ENCODE assay signal across 28 mouse cellular contexts in the genomic region with DNA sequence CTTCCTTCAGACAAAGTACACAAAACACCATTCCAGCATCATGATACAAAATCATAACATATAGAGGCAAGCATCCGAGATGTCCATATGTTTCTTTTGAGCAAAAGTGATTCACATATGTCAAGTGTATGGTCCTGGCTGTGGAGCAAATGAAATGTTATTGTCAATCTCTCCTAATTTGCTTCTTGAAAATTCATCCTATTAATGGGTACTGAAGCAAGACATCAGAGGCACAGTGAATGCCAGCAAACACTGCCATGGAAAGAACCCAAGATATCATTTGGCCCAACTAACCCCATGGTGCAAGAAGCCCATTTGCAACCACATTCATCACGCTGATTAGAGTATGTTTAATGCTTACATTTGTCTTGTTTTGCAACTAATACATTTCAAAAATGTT.
"Had no signal": no experiment of that assay in that cellular context is flagged by ENCODE, and none has a peak within 500 bp of the region (broad histone marks: within the 10 kb centered on the region; RNA-seq: fewer than 3 reads in every experiment).

No protein-coding gene starts in this region.

- H3K9ac ChIP-seq: heart, embryonic 12.5 days; hindbrain, embryonic 12.5 days; hindbrain, embryonic 14.5 days; intestine, embryonic 15.5 days; limb, embryonic 12.5 days; liver, embryonic 13.5 days; liver, embryonic 15.5 days; liver, postnatal 0 days had no signal

- H3K4me2 ChIP-seq: heart, embryonic 12.5 days; hindbrain, embryonic 12.5 days; hindbrain, embryonic 14.5 days; intestine, embryonic 15.5 days; limb, embryonic 12.5 days; liver, embryonic 11.5 days; liver, embryonic 13.5 days; liver, embryonic 15.5 days had no signal

- H3K4me1 ChIP-seq: heart, embryonic 10.5 days; heart, embryonic 12.5 days; hindbrain, embryonic 10.5 days; hindbrain, embryonic 12.5 days; intestine, embryonic 15.5 days; limb, embryonic 12.5 days; liver, embryonic 13.5 days; liver, embryonic 15.5 days had no signal

- H3K36me3 ChIP-seq: heart, embryonic 10.5 days; heart, embryonic 12.5 days; hindbrain, embryonic 10.5 days; hindbrain, embryonic 12.5 days; intestine, embryonic 15.5 days; limb, embryonic 10.5 days; limb, embryonic 12.5 days; liver, embryonic 13.5 days; liver, embryonic 15.5 days had no signal

- H3K27me3 ChIP-seq: heart, embryonic 12.5 days; hindbrain, embryonic 12.5 days; intestine, embryonic 15.5 days; limb, embryonic 12.5 days; liver, embryonic 13.5 days; liver, embryonic 15.5 days had no signal

- DNase-seq: gastrocnemius, postnatal 10 days; gastrocnemius, postnatal 25 days; heart, adult 18-20 months; heart, postnatal 10 days; heart, postnatal 4 days; kidney, adult 18-20 months; kidney, adult 8-10 months; kidney, postnatal 10 days; kidney, postnatal 25 days; kidney, postnatal 4 days; liver; liver, embryonic 13.5 days; liver, postnatal 0 days had no signal

- H3K27ac ChIP-seq: heart, embryonic 10.5 days; hindbrain, embryonic 10.5 days; hindbrain, embryonic 12.5 days; hindbrain, embryonic 14.5 days; intestine, embryonic 15.5 days; layer of hippocampus, adult 2 months; left cerebral cortex, adult 2 months; limb, embryonic 10.5 days; limb, embryonic 12.5 days; liver, embryonic 13.5 days; liver, embryonic 15.5 days had no signal

- H3K9me3 ChIP-seq: heart, embryonic 10.5 days; heart, embryonic 12.5 days; hindbrain, embryonic 10.5 days; hindbrain, embryonic 12.5 days; intestine, embryonic 15.5 days; limb, embryonic 10.5 days; limb, embryonic 12.5 days; liver, embryonic 13.5 days; liver, embryonic 15.5 days had no signal

- ATAC-seq: hindbrain, embryonic 16.5 days; inflammation-experienced regulatory T-cells, adult 6 months; intestine, embryonic 15.5 days; intestine, postnatal 0 days; liver, postnatal 0 days had no signal

- H3K4me3 ChIP-seq: heart, embryonic 10.5 days; heart, embryonic 12.5 days; hindbrain, embryonic 10.5 days; hindbrain, embryonic 12.5 days; intestine, embryonic 15.5 days; layer of hippocampus, adult 2 months; left cerebral cortex, adult 2 months; limb, embryonic 10.5 days; limb, embryonic 12.5 days; liver, embryonic 13.5 days; liver, embryonic 15.5 days had no signal
